Mouse (Mus musculus): ENCODE measurements at regions not wholly inside any gene's neighbourhood (a gene's known extent, or its start where the extent isn't known, plus 50 kb on each side); places are given as distances from the start of the nearest gene placed in this dataset.

DNA sequence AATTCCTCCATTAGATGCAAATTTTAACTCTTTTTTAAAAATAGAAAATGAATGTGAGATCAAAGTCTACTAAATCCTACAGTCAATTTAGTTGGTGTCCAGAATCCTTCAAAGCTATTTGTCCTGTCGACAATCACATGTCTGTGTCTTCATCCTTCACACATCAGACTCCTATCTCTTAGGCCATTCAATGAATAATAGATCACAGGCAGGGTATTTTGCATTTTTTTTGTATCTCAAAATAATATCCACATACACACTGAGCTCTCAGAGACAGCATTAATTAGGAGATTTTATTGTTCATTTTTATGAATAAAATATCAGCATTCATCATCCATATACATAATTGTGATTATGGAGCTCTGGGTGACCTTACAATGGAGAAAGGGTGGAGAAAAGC lies 427.2 kb downstream of the Hao1 start:
- DNase-seq (ENCODE audit: low spot score in 2 of 2), result no peak

- no peak for DNase-seq (ENCODE audit: low spot score in 2 of 2)
These were observed 446.9 kb downstream of the Hao1 start for GRCm38 (mm10) chr2:134107286-134107685.

DNA sequence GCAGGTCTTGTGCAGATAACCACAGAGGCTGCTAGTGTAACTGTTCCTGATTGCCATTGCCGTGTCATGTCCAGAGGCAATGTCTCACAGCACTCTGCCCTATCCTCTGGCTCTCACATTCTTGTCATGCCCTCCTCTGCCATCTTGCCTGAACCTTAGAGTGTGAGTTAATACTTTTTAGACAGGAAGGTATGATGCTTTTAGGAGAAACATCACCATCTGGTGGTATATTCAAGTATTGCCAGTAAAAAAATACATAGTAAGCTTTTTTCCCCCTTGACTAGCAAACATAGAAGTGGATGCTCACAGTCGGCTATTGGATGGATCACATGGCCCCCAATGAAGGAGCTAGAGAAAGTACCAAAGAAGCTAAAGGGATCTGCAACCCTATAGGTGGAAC lies 465.8 kb downstream of the Hao1 start:
- no peak for DNase-seq (ENCODE audit: low spot score in 2 of 2)

DNA sequence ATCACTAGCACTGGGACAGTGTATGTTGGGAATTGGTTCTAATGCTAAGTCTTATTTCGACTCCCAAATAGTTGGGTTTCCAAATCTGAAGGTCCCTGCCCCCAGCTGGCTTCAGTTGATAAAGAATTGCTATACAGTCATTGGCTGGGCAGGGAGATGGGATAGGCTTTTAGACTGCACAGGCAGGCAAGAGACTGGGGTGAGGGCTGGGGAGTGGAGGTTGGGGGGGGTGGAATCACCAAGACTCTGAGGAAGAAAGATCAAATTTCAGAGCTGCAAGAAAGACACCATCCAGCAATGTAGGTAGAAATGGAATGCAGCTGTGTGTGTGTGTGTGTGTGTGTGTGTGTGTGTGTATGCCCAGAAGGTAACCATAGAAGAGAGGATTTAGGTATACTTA lies 474.0 kb downstream of the Hao1 start:
- DNase-seq (ENCODE audit: low spot score in 2 of 2), result no peak

DNA sequence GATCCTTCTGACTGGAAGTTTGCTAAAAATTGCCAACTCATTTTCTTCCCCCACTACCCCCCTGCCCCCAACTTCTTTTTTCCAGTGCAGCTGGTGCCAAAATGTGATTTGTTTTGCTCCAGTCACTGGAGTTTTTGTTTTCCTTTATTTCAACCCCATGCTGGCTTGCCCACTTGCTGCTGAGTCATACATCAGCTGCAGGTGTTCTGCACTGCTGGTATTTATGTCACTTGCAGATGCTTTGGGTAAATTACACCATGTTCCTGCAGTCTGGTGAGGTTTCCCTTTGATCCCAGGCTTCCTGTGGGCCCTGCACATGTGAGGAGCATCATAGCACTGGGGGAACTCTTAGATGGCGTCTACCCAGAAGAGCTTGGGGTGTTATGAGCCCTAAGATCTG lies 476.2 kb downstream of the Hao1 start:
- no peak for DNase-seq (ENCODE audit: low spot score in 2 of 2)

GRCm38 (mm10) chr2:134067910-134068335 lies 486.2 kb downstream of the Hao1 start:
- no peak for DNase-seq (ENCODE audit: low spot score in 2 of 2)

DNA sequence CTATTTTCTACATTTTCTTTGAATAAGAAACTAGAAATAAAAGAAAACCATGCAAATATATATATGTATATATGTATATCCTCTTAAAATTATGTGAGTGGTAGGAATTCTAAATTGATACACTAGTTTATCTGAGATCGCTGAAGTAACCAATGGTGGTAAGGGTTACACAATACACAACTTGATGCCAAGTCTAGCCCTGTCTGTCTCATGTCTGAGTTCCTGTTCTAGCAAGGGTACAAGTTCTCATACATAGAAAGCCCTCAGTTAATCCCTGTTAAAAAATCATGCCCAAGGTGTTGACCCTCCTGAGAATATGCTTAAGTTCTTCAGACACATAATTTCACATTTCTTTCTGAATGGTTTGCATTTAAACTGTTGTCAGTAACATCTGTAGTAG lies 486.8 kb downstream of the Hao1 start:
- no peak for DNase-seq (ENCODE audit: low spot score in 2 of 2)

DNA sequence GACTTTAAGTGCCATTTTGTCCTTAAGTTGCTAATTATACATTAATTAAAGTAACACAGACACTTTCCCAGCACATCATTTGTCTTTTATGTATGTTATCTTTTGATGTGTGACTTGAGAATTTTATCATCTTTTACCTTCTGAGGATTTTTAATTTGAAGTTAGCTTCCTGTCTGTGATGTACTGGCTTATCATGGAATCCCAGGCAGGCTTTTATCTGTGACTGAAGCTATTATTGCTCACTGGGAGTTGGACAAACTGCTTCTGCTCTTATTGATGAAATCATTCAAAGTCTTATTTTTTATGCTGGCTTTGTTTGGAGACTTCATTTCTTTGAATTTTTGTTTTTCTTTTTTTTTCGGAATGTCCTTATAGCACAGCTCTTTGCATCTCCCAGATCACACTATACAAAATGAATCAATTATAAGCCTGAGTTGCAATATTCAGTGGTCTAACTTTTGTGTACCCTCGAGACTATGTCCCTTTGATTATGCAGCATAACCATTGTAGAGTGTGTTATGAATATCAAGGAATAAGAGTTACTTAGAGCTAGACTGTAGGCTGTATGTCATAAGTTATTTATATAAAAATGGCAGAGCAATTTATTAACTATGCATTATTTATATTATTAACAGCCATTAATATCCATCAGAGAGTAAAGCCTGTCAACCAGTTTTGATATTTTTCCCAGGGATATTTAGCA lies 494.1 kb downstream of the Hao1 start:
- DNase-seq (ENCODE audit: low spot score in 2 of 2), result no peak

GRCm38 (mm10) chr2:134036359-134036874 lies 484.5 kb downstream of the Bmp2 start:
- DNase-seq (ENCODE audit: low spot score in 2 of 2), result no peak

GRCm38 (mm10) chr2:134029631-134030414 lies 477.9 kb downstream of the Bmp2 start:
- DNase-seq (ENCODE audit: low spot score in 2 of 2), result no peak

DNA sequence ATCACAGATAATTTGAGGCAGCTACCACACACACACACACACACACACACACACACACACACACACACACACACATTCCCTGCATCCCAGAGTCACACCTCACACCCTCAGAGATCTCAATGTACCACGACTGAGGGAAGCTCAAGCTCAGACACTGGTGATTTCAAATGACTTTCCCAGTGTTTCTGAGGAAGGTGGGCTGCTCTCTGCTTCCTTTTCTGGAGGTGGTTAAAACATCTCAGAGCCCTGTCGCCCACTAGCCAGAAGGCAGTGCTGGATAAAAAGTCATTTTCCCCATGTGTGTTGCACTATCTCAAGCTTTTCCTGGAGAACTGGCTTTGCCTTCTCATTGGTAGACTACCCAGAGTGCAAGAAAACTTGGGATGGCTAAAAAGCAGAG lies 477.2 kb downstream of the Bmp2 start:
- no peak for DNase-seq (ENCODE audit: low spot score in 2 of 2)

DNA sequence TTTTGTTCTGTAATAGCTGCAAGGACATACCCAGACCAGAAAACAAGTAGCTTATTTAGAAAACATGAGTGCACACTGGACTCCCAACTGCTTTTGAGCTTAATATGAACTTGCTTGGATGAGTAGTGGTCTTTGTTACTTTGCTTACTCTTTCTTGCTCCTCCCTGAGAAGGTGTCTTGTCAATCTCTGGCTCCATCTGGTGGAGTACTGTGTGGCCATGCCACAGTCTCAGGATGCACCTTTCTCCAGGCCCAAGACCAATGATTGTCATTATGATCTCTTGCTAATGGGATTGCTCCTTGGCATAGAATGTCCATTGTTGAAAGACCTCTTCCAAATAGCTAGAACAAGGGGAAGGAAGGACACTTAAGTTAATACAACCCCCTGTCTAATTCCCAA lies 465.1 kb downstream of the Bmp2 start:
- DNase-seq (ENCODE audit: low spot score in 2 of 2), result peak in 1 of 2 experiments; percentile 5

DNA sequence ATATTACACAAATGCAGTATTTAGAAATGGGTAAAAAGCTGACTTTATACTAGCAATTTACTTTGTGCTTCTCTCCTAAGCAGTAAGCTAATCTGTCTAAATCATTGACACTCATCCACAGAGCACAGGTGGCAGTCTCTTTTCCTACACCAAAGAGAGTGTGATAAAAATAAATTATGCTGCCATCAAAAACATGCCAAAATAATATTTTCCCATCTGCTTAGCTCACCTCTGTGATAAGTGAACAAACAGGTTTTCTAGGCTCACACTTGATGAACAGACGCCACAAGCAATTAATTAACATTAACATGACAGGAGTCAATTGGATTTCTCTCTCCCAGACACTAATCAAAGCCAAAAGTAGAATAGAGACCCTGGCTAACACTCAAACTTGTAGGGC lies 451.2 kb downstream of the Bmp2 start:
- DNase-seq (ENCODE audit: low spot score in 2 of 2), result no peak

- no peak for DNase-seq (ENCODE audit: low spot score in 2 of 2)
These were observed 442.8 kb downstream of the Bmp2 start for GRCm38 (mm10) chr2:133994742-133995141.

- peak; percentile 39 to 42 for DNase-seq (ENCODE audit: low spot score in 2 of 2)
These were observed 442.4 kb downstream of the Bmp2 start for GRCm38 (mm10) chr2:133994337-133994736.

- no peak for DNase-seq (ENCODE audit: low spot score in 2 of 2)
These were observed 435.7 kb downstream of the Bmp2 start for GRCm38 (mm10) chr2:133987671-133988070.

Measured in heart, adult 9 months (tissue).